ENCODE assay signal across 20 mouse cellular contexts in the genomic region with DNA sequence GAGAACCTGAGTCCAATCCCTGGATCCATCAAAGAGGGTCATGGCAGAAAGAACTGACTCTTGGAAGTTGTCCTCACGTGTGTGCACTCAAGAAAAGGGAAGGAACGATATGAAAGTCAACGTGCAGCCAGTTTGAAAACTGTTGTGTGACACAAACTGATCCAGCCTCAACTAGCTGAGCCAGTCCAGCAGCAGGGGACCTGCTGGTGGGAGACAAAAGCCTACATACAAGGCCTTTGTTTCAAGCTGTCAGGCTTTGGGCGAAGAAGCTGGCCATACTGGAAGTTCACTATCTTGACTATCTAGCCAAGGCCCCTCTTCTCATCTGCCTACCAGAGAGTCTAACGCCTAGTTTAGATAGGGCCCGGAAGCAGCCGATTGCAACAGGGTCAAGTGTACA. TPM values are rescaled to one million over a fixed set of nuclear protein-coding genes. Genes with fewer than 3 reads are reported as not detected.
DNase-seq lines count a peak whose midpoint lies in the region; ATAC-seq and TF ChIP-seq lines count a peak whose summit lies in the region.
"Had no signal": no experiment of that assay in that cellular context is flagged by ENCODE, and none has a peak within 500 bp of the region (broad histone marks: within the 10 kb centered on the region; RNA-seq: fewer than 3 reads in every experiment).

No protein-coding gene starts in this region.

- H3K4me2 ChIP-seq in stomach, postnatal 0 days (replicated peaks; ENCODE audit: low read depth) = no peak overlapping the region
- H3K4me2 ChIP-seq: forebrain, embryonic 15.5 days; heart, embryonic 11.5 days; limb, embryonic 12.5 days; liver, embryonic 12.5 days; midbrain, embryonic 12.5 days had no signal

- H3K36me3 ChIP-seq in stomach, postnatal 0 days (ENCODE audit: control insufficient read depth, insufficient read depth, low read length) = no peaks in the 10 kb centered on the region
- H3K36me3 ChIP-seq: embryonic facial prominence, embryonic 10.5 days; forebrain, embryonic 15.5 days; limb, embryonic 12.5 days; liver, embryonic 12.5 days; midbrain, embryonic 12.5 days had no signal

- no peak for TF ChIP-seq CTCF in lung, adult 2 months (IDR thresholded peaks at IDR 0.05; ENCODE audit: insufficient read depth, low read length)
- TF ChIP-seq CTCF in stomach, postnatal 0 days (IDR thresholded peaks at IDR 0.05; ENCODE audit: low read depth) = no peak

- H3K9ac ChIP-seq in stomach, postnatal 0 days (ENCODE audit: low read length) = no peak overlapping the region
- H3K9ac ChIP-seq: forebrain, embryonic 15.5 days; limb, embryonic 12.5 days; liver, embryonic 12.5 days; midbrain, embryonic 12.5 days had no signal

- TF ChIP-seq POLR2A in lung, adult 2 months (IDR thresholded peaks at IDR 0.05; ENCODE audit: borderline replicate concordance, extremely low read depth, low read depth, low read length) = no peak

- no peaks in the 10 kb centered on the region for H3K27me3 ChIP-seq in stomach, postnatal 0 days (ENCODE audit: control insufficient read depth, insufficient read depth, low read length)
- H3K27me3 ChIP-seq: forebrain, embryonic 15.5 days; midbrain, embryonic 12.5 days had no signal

- H3K4me1 ChIP-seq in lung, adult 2 months (ENCODE audit: control insufficient read depth, insufficient read depth, low read length) = peaks cover 69% of the 10 kb centered on the region
- peaks cover 17% of the 10 kb centered on the region for H3K4me1 ChIP-seq in stomach, postnatal 0 days (replicated peaks; ENCODE audit: control insufficient read depth, insufficient read depth)

- peak; percentile 19 for DNase-seq in kidney, adult 18-20 months
- no peak for DNase-seq in kidney, postnatal 4 days
- peak; percentile 25 for DNase-seq in lung, adult 2 months
- no peak for DNase-seq in lung, postnatal 10 days
- peak; percentile 6 for DNase-seq in thymus, postnatal 4 days
- DNase-seq in thymus, postnatal 10 days (ENCODE audit: low spot score in 2 of 2) = no peak
- DNase-seq in stomach, postnatal 0 days (ENCODE audit: low spot score) = no peak
- no peak for DNase-seq in cerebellum, adult 18-20 months
- DNase-seq: adrenal gland, postnatal 14 days; cerebellum, postnatal 10 days; gastrocnemius, postnatal 14 days; kidney, postnatal 25 days; right cerebral cortex, postnatal 14 days; thymus, adult 18-20 months had no signal

- H3K4me3 ChIP-seq in lung, adult 2 months (replicated peaks; ENCODE audit: extremely low read depth, low read depth, low read length) = no peak overlapping the region
- H3K4me3 ChIP-seq in stomach, postnatal 0 days (ENCODE audit: low read depth, low read length) = no peak overlapping the region
- H3K4me3 ChIP-seq: embryonic facial prominence, embryonic 10.5 days; forebrain, embryonic 15.5 days; limb, embryonic 12.5 days; liver, embryonic 12.5 days; midbrain, embryonic 12.5 days had no signal

- WGBS in lung, adult 2 months = 42% methylated on average over 7 of the region's 7 CpGs
- WGBS in stomach, postnatal 0 days = 78% methylated on average over 7 of the region's 7 CpGs

- no peaks in the 10 kb centered on the region for H3K9me3 ChIP-seq in stomach, postnatal 0 days (ENCODE audit: control insufficient read depth, low read length)
- H3K9me3 ChIP-seq: embryonic facial prominence, embryonic 10.5 days; forebrain, embryonic 15.5 days; limb, embryonic 12.5 days; liver, embryonic 12.5 days; midbrain, embryonic 12.5 days had no signal

- no peak for ATAC-seq in stomach, postnatal 0 days (ENCODE audit: low FRiP score, low TSS enrichment)
- ATAC-seq: forebrain, embryonic 15.5 days; liver, embryonic 12.5 days had no signal

- peak overlapping the region; percentile 70 for H3K27ac ChIP-seq in stomach, postnatal 0 days (replicated peaks)
- H3K27ac ChIP-seq: forebrain, embryonic 15.5 days; limb, embryonic 12.5 days; liver, embryonic 12.5 days; midbrain, embryonic 12.5 days had no signal

- TF ChIP-seq EP300 in stomach, postnatal 0 days (optimal IDR thresholded peaks at IDR 0.05) = no peak

RNA-seq across cellular contexts. Expression of gene Sox13, which starts 7.7 kb away (rescaled TPM):
- 134 and 144 TPM in 2 replicates for polyA plus RNA-seq in lung, adult 2 months (2012; rRNA removed)
- 3.7 and 5.0 TPM in 2 replicates for polyA plus RNA-seq in stomach, postnatal 0 days (2015; fragmentation: Nextera tagmentation; extraction: Ambion mirVana)

RNA-seq across cellular contexts. Expression of gene Etnk2, which starts 53.1 kb away (rescaled TPM):
- polyA plus RNA-seq in lung, adult 2 months (2012; rRNA removed) = 0.59 and 0.93 TPM in 2 replicates
- polyA plus RNA-seq in stomach, postnatal 0 days (2015; fragmentation: Nextera tagmentation; extraction: Ambion mirVana) = 2.8 and 4.2 TPM in 2 replicates

Comparison
In these comparisons a context has a peak if more than half of its experiments do, and no peak if none do; other contexts are left out.
1. DNase-seq: peak in kidney, adult 18-20 months (single experiment), lung, adult 2 months (single experiment) and thymus, postnatal 4 days (single experiment); none in kidney, postnatal 4 days (0 of 2), lung, postnatal 10 days (single experiment), thymus, postnatal 10 days (0 of 2), stomach, postnatal 0 days (single experiment) and cerebellum, adult 18-20 months (0 of 2).
2. RNA of gene Sox13, which starts 7.7 kb away (polyA plus RNA-seq): 134 to 144 TPM in lung, adult 2 months; 3.7 to 5.0 TPM in stomach, postnatal 0 days; every median in the first group is over 10 times any median in the second.